Mouse (Mus musculus) bone marrow, adult 2 months (tissue): Measurements from ENCODE around the gene Abcb6.

Experiments used
- CTCF ChIP-seq: fragments of 200-500 bp; IDR thresholded peaks from 2 replicates; pipeline ENCODE4 v1.5.1; 2011; ENCODE audit warnings: low read length, control low read depth; ENCODE audit not compliant: control insufficient read depth, insufficient read depth
- POLR2A ChIP-seq: fragments of 200-500 bp; IDR thresholded peaks from 2 replicates; pipeline ENCODE4 v1.6.1; 2011; ENCODE audit warnings: low read depth, mild to moderate bottlenecking, control low read depth, low read length, borderline replicate concordance; ENCODE audit not compliant: control insufficient read depth

DNA sequence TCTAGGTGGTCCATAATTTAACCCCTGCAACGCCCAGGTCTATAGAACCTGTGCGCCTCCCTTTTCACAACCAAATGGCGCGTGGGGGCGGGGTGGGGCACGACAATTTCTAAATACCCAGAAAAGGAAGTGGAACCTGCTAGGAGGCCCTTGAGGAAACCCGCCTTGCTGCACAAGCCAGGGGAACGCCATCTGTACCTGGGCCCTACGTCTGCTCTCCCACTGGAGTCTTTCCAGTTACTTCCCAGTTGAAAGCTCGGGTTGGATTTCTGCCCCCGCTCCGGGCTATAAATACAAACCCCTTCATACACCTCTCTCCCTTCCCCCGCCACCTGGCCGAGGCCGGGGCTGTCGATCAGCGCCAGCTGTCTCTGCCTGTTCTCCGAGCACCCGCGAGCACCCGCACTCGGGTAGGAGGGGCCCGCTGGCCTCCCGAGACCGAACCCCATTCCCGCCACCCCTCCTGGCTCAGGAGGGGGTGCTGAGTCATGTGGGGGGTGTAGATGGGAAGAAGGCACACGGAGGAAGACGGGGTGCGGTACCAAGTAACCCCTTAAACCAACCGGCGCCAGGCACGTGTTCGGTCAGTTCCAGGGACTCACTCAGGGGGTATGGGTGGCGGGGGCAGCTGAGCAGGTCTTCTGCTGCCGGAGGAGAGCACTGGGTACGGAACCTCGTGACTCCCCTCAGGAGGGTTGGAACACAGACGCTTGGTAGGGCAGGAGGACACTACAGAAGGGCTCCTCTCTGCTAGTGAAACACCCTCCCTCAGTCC is 38.2 kb upstream of the Abcb6 start:
- peak; percentile 43; the same call in 1 of the 2 replicates for TF ChIP-seq POLR2A
- no peak for TF ChIP-seq CTCF
